Mouse (Mus musculus) kidney, embryonic 16.5 days (tissue): Measurements from ENCODE around the gene Hbb-bt. TPM values are rescaled to one million over a fixed set of nuclear protein-coding genes. Genes with fewer than 3 reads are reported as not detected.
"Not testable (repeated sequence)": the region's sequence is repeated elsewhere in the genome, so short reads cannot be mapped to it uniquely, and the experiment has no call there.

Source experiments
- ATAC-seq: fragments of 200-750 bp; cut with Nextera tagmentation; 2 replicates; pipeline ENCODE4 v1.8.0; 2017; ENCODE audit warnings: moderate TSS enrichment; ENCODE audit not compliant: low FRiP score, low TSS enrichment
- H3K27ac ChIP-seq: fragments of 300-500 bp; sonication (generic); 2 replicates; pipeline ENCODE4 v1.5.1; 2014; ENCODE audit warnings: low read length
- H3K27me3 ChIP-seq: fragments of 300-500 bp; sonication (generic); 2 replicates; pipeline ENCODE4 v1.6.1; 2014; ENCODE audit warnings: low read length, control low read depth, mixed read lengths; ENCODE audit not compliant: insufficient read depth
- H3K36me3 ChIP-seq: fragments of 300-500 bp; sonication (generic); 2 replicates; pipeline ENCODE4 v1.6.1; 2014; ENCODE audit warnings: low read length, control low read depth, mixed read lengths; ENCODE audit not compliant: insufficient read depth
- H3K4me1 ChIP-seq: fragments of 300-500 bp; sonication (generic); 2 replicates; pipeline ENCODE4 v1.6.1; 2014; ENCODE audit warnings: low read length, control low read depth, mixed read lengths; ENCODE audit not compliant: insufficient read depth
- H3K4me2 ChIP-seq: fragments of 300-500 bp; sonication (generic); replicated peaks from 2 replicates; pipeline ENCODE4 v1.6.1; 2014; ENCODE audit warnings: low read depth, low read length
- H3K4me3 ChIP-seq: fragments of 300-500 bp; sonication (generic); 2 replicates; pipeline ENCODE4 v1.5.1; 2014; ENCODE audit warnings: mild to moderate bottlenecking, low read length
- H3K9ac ChIP-seq: fragments of 300-500 bp; sonication (generic); replicated peaks from 2 replicates; pipeline ENCODE4 v1.6.1; 2014; ENCODE audit warnings: low read length
- H3K9me3 ChIP-seq: fragments of 300-500 bp; sonication (generic); 2 replicates; pipeline ENCODE4 v1.6.1; 2016; ENCODE audit warnings: low read length, control low read depth
- WGBS: fragments of 180-500 bp; shearing (Covaris S2); extraction: QIAGEN DNeasy Blood & Tissue Kit; methylation state at CpG from one replicate; pipeline ENCODE4 v1.1.7; 2014; 5-methylcytosine and 5-hydroxymethylcytosine counted together
- polyA plus RNA-seq: library from polyadenylated mRNA; unstranded; fragments of >200 nt; fragmentation: Nextera tagmentation; extraction: Ambion mirVana; gene quantifications from 2 replicates; pipeline ENCODE4 v1.2.1, GENCODE M21; 2015

Hbb-bt gene
- polyA plus RNA-seq, 1 experiment from 2014 or later: 2,179 TPM

DNA sequence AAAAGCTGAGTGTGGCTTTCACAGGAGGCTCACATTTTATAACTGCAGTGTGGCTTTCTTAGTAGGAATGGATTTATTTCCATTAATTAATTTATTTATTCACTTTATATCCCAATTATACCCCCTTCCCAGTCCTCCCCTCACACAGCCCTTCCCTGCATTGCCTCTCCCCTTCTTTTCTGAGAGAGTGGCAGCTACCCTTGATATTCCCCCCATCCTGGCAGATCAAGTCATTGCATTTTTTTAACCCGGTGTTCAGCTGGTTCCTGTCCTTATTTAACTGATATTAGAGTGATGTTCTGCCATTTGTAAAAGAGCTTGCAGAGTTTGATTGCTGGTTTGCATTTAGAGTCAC, 4.0 kb downstream of the Hbb-bt start:
- no peak overlapping the region for H3K9ac ChIP-seq
- no peak for ATAC-seq
- H3K4me2 ChIP-seq: no peak overlapping the region
- H3K27ac ChIP-seq: no peak overlapping the region
- WGBS: 40% methylated on average over 1 of the region's 1 CpGs
- H3K27me3 ChIP-seq: no peaks in the 10 kb centered on the region
- H3K9me3 ChIP-seq: no peaks in the 10 kb centered on the region
- H3K36me3 ChIP-seq: no peaks in the 10 kb centered on the region
- H3K4me1 ChIP-seq: no peaks in the 10 kb centered on the region
- no peak overlapping the region for H3K4me3 ChIP-seq

DNA sequence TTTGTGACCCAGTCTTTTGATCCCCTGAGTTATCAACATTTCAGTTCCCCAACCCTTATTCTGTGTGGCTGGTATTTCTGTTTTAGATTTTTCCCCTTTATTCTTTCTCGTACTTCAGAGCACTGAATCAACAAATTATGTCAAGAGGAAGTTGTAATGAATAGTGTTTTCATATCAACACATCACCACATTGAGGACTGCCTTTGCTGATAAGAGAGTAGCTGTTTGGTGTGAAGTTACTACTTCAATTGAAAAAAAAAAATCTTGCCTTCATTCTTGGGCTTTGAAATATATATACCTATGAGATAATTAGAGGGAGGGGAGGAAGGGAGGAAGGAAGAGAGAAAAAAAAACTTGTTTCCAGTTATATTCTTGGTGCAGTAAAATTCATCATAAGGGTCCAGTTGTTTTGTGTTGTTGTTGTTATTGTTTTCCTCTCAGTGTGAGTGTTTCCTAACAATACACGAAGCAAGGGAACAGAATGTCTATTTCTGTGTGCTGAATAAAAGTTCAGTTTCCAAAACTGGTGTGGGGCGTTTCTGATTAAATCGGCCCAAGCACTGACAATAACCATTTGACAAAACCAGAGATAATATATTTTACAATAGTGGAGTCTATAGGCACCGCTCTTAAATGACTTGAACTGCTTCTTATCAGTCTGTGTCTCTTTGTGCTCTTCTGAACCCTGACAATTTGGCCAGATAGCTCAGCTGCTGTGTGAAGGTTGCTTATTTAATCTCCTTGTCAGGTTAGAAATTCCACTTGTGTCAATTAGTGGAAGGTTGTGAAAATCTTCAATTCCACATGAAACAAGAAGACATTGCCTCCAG, 4.6 kb downstream of the Hbb-bt start:
- ATAC-seq: no peak
- H3K4me3 ChIP-seq: no peak overlapping the region
- H3K4me1 ChIP-seq: no peaks in the 10 kb centered on the region
- no peak overlapping the region for H3K27ac ChIP-seq
- H3K27me3 ChIP-seq: no peaks in the 10 kb centered on the region
- 62% methylated on average over 5 of the region's 5 CpGs for WGBS
- no peaks in the 10 kb centered on the region for H3K36me3 ChIP-seq
- H3K9ac ChIP-seq: no peak overlapping the region
- no peak overlapping the region for H3K4me2 ChIP-seq
- H3K9me3 ChIP-seq: no peaks in the 10 kb centered on the region

DNA sequence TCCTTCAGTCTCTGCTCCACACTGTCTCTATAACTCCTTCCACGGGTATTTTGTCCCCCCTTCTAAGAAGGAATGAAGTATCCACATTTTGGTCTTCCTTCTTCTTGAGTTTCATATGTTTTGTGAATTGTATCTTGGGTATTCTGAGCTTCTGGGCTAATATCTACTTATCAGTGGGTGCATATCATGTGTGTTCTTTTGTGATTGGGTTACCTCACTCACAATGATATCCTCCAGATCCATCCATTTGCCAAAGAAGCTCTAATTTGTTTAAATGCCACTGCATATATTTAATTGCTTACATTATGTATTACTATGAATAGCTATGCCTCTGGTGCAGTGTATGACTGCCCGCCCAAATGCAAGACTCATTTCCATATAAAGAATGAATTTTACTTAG, 5.7 kb downstream of the Hbb-bt start:
- H3K9me3 ChIP-seq, H3K9ac ChIP-seq, H3K4me3 ChIP-seq, H3K4me2 ChIP-seq, H3K4me1 ChIP-seq, ATAC-seq, H3K27me3 ChIP-seq, H3K36me3 ChIP-seq, H3K27ac ChIP-seq: not testable (repeated sequence)
- WGBS: 77% methylated on average over 2 of the region's 2 CpGs

DNA sequence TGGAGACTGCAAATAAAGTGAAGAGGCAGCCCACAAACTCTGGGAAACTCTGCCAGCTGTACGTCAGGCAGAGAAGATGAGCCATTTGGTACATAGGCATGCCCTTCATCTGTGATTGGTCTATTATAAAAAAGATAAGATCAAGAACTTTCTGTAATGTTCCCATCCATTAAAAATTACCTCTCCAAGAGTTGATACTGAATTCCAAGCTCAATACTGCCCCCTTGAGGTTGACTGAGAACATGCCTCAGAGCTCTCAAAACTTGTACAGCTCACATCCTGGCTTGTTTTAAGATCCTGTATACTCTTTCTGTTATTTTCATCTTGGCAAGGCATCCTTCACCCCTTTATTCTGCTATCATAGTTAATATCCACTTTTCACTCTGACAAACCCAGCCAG, 6.9 kb downstream of the Hbb-bt start:
- H3K27me3 ChIP-seq: no peaks in the 10 kb centered on the region
- WGBS: 69% methylated on average over 1 of the region's 1 CpGs

DNA sequence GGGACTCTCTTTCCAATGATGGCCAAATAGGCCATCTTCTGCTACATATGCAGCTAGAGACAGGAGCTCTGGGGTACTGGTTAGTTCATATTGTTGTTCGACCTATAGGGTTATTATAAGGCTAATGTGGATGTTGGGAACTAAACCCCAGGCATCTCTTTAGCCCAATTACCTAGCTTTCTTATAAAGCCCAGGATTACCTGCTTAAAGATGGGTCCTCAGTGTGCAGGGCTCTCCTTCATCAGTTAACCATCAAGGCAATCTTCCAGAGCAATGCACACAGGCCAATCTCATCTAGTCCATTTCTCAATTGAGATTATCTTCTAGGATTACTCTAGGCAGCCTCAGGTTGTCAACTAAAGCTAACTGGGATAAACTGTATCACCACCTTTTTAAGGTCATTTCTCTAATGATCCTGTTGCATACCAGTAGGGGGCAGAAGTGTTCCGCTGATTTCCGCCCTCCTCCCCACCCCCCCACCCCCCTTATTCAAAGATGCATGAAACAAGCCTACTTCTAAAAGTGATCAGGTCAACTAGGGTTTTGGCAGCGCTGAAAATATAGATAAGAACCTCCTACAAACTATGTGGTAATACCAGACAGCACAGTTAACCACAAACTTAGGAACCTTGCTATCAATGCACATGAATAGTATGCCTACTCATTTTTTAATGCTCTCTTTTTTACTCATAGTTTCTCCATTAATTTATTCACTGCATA, 21.0 kb downstream of the Hbb-bt start:
- H3K27ac ChIP-seq: no peak overlapping the region
- 31% methylated on average over 4 of the region's 4 CpGs for WGBS
- no peak overlapping the region for H3K9ac ChIP-seq
- no peak overlapping the region for H3K4me2 ChIP-seq
- no peaks in the 10 kb centered on the region for H3K27me3 ChIP-seq
- no peaks in the 10 kb centered on the region for H3K9me3 ChIP-seq
- no peak overlapping the region for H3K4me3 ChIP-seq
- ATAC-seq: no peak
- H3K4me1 ChIP-seq: no peaks in the 10 kb centered on the region
- H3K36me3 ChIP-seq: no peaks in the 10 kb centered on the region

More for the DNA sequence above, 6.9 kb downstream of the Hbb-bt start:
- H3K9ac ChIP-seq: no peak overlapping the region
- no peak overlapping the region for H3K4me3 ChIP-seq
- no peak for ATAC-seq
- H3K4me1 ChIP-seq: no peaks in the 10 kb centered on the region
- H3K27ac ChIP-seq: no peak overlapping the region
- H3K9me3 ChIP-seq: no peaks in the 10 kb centered on the region
- no peak overlapping the region for H3K4me2 ChIP-seq
- H3K36me3 ChIP-seq: no peaks in the 10 kb centered on the region

DNA sequence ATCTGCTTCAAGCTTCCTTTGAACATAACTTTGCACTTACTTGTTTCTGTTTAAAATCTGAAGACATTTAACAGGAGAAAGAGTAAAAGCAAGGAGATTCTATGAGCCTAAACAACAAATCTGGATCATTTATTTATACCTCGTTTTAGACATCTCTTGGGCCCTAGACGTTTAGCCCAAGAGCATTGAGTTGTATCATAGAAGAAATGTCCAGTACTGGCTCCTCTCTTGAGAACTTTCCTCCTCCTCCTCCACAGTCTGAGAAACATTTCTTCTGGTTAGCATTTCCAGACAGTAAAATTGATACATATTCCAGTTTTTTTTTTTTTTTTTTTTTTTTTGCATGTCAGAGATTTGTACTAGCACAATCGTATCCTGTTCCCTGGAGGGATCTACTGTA, 22.1 kb downstream of the Hbb-bt start, which contains the start of gene Olfr67:
Gene Olfr67 (minus strand): TSS at position 101 of the 400 bp plus-strand sequence.
- no peak within 1 kb of the TSS for H3K4me3 ChIP-seq
- WGBS: 76% methylated on average over 3 of the region's 3 CpGs
- no peaks in the 10 kb centered on the region for H3K36me3 ChIP-seq
- no peaks in the 10 kb centered on the region for H3K4me1 ChIP-seq
- no peak within 1 kb of the TSS for H3K4me2 ChIP-seq
- no peaks in the 10 kb centered on the region for H3K9me3 ChIP-seq
- no peaks in the 10 kb centered on the region for H3K27me3 ChIP-seq
- H3K9ac ChIP-seq: no peak within 1 kb of the TSS
- H3K27ac ChIP-seq: no peak within 1 kb of the TSS
- no peak for ATAC-seq

DNA sequence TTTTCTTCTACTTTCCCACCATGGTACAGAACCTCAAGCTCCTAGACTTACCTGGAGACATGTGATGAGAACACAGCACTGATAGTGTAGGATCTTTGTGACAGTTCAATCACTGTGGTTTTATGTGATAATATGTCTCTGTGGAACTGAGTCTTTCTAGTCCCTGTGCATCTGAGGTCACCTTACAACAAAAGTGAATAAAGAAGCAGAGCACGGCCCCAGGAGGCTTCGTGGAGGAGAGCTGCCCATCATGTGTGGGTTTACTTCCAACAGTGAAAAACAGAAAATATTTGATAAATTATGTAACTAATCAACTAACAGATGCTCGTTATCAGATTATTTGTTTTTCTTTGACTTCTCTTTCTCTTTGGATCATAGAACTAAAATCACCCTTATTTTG, 34.2 kb downstream of the Hbb-bt start, which contains the start of gene Olfr68:
Gene Olfr68 (minus strand): TSS at position 101 of the 400 bp plus-strand sequence.
- H3K27ac ChIP-seq: no peak within 1 kb of the TSS
- H3K9me3 ChIP-seq: no peaks in the 10 kb centered on the region
- H3K4me2 ChIP-seq: no peak within 1 kb of the TSS
- H3K4me1 ChIP-seq: no peaks in the 10 kb centered on the region
- H3K27me3 ChIP-seq: no peaks in the 10 kb centered on the region
- H3K36me3 ChIP-seq: no peaks in the 10 kb centered on the region
- no peak within 1 kb of the TSS for H3K9ac ChIP-seq
- no peak for ATAC-seq
- no peak within 1 kb of the TSS for H3K4me3 ChIP-seq
- WGBS: 73% methylated on average over 3 of the region's 3 CpGs

DNA sequence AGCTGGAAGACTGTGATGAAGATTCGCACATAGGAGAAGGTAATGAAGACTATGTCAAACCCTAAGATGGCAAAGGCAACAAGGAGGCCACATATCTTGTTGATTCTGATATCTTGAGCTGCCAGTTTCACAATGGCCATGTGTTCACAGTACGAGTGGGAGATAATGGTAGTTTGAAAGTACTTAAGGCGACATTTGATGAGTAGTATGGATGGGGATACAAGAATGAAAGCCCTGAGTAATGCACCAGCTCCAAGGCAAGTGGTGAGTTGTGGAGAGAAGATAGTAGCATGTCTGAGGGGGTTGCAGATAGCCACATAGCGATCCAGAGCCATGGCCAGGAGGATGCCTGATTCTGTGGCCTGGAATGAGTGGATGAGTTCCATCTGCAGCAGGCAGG, 36.1 kb downstream of the Hbb-bt start:
- H3K9me3 ChIP-seq, H3K27ac ChIP-seq, H3K36me3 ChIP-seq, H3K4me2 ChIP-seq, ATAC-seq, H3K4me1 ChIP-seq, H3K9ac ChIP-seq, H3K4me3 ChIP-seq, H3K27me3 ChIP-seq: not testable (repeated sequence)
- WGBS: 74% methylated on average over 3 of the region's 4 CpGs

DNA sequence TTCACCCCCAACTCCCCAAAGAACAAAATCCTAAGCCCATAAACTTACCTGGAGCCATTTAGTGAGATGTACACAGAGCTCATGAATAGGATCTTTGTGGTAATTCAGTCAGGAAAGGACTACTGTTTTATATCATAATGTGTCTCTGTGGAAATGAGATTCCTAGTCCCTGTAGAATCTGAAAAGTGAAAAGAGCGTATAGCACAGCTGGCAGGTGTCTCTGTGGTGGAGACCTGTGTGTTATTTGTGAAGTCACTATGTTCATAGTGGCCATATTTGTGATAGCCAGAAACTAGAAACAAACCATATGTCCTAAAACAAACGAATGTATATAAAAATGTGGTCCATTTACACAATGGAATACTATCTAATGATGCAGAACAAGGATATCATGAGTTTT, 42.3 kb downstream of the Hbb-bt start, which contains the start of gene Olfr69:
Gene Olfr69 (minus strand): TSS at position 101 of the 400 bp plus-strand sequence.
- Histone ChIP-seq H3K36me3 (no peaks in the 10 kb centered on the region), H3K4me1 (no peaks in the 10 kb centered on the region), H3K4me2 (no peak within 1 kb of the TSS), H3K27me3 (no peaks in the 10 kb centered on the region), H3K27ac (no peak within 1 kb of the TSS), H3K4me3 (no peak within 1 kb of the TSS), H3K9me3 (no peaks in the 10 kb centered on the region), H3K9ac (no peak within 1 kb of the TSS)
- no peak for ATAC-seq
- WGBS: 73% methylated on average over 2 of the region's 2 CpGs

DNA sequence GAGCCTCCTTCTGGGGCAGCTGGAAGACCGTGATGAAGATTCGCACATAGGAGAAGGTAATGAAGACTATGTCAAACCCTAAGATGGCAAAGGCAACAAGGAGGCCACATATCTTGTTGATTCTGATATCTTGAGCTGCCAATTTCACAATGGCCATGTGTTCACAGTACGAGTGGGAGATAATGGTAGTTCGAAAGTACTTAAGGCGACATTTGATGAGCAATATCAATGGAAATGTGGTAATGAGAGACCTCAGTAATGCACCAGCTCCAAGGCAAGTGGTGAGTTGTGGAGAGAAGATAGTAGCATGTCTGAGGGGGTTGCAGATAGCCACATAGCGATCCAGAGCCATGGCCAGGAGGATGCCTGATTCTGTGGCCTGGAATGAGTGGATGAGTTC, 46.1 kb downstream of the Hbb-bt start:
- 91% methylated on average over 6 of the region's 6 CpGs for WGBS
- H3K27me3 ChIP-seq, H3K4me1 ChIP-seq, H3K36me3 ChIP-seq, ATAC-seq, H3K9me3 ChIP-seq, H3K9ac ChIP-seq, H3K27ac ChIP-seq, H3K4me3 ChIP-seq, H3K4me2 ChIP-seq: not testable (repeated sequence)
